Mouse (Mus musculus) liver, embryonic 16.5 days (tissue): ENCODE data around the gene Otud5. TPM values are rescaled to one million over a fixed set of nuclear protein-coding genes. Genes with fewer than 3 reads are reported as not detected.

Source experiments
- ATAC-seq: fragments of 200-750 bp; cut with Nextera tagmentation; 2 replicates; pipeline ENCODE4 v1.8.0; 2017; ENCODE audit warnings: low read depth, mild to moderate bottlenecking, moderate number of reproducible peaks, moderate library complexity
- H3K27ac ChIP-seq: fragments of 300-500 bp; sonication (generic); 2 replicates; pipeline ENCODE4 v1.5.1; 2014; ENCODE audit warnings: mild to moderate bottlenecking, low read length
- H3K27me3 ChIP-seq: fragments of 300-500 bp; sonication (generic); 2 replicates; pipeline ENCODE4 v1.6.1; 2014; ENCODE audit warnings: low read depth, low read length, mixed read lengths; ENCODE audit not compliant: control insufficient read depth, insufficient read depth
- H3K36me3 ChIP-seq: fragments of 300-500 bp; sonication (generic); 2 replicates; pipeline ENCODE4 v1.6.1; 2014; ENCODE audit warnings: mild to moderate bottlenecking; ENCODE audit not compliant: control insufficient read depth, insufficient read depth
- H3K4me1 ChIP-seq: fragments of 300-500 bp; sonication (generic); 2 replicates; pipeline ENCODE4 v1.6.1; 2014; ENCODE audit warnings: low read depth, low read length, mixed read lengths; ENCODE audit not compliant: control insufficient read depth
- H3K4me2 ChIP-seq: fragments of 300-500 bp; sonication (generic); 2 replicates; pipeline ENCODE4 v1.6.1; 2014; ENCODE audit warnings: low read depth, low read length, mixed read lengths
- H3K4me3 ChIP-seq: fragments of 300-500 bp; sonication (generic); 2 replicates; pipeline ENCODE4 v1.5.1; 2014; ENCODE audit warnings: low read depth, mild to moderate bottlenecking, low read length
- H3K9ac ChIP-seq: fragments of 300-500 bp; sonication (generic); 2 replicates; pipeline ENCODE4 v1.6.1; 2014; ENCODE audit warnings: low read depth, low read length
- H3K9me3 ChIP-seq: fragments of 300-500 bp; sonication (generic); replicated peaks from 2 replicates; pipeline ENCODE4 v1.6.1; 2016; ENCODE audit warnings: low read length; ENCODE audit not compliant: control insufficient read depth
- WGBS: fragments of 180-500 bp; shearing (Covaris S2); extraction: QIAGEN DNeasy Blood & Tissue Kit; methylation state at CpG from one replicate; pipeline ENCODE4 v1.1.7; 2014; ENCODE audit not compliant: insufficient replicate concordance; 5-methylcytosine and 5-hydroxymethylcytosine counted together
- polyA plus RNA-seq: library from polyadenylated mRNA; unstranded; fragments of >200 nt; fragmentation: Nextera tagmentation; extraction: Ambion mirVana; gene quantifications from 2 replicates; pipeline ENCODE4 v1.2.1, GENCODE M21; 2015

Gene Otud5
- polyA plus RNA-seq, 1 experiment from 2014 or later, result 42.5 TPM

- Histone ChIP-seq H3K4me1 (peaks cover 47% of the 10 kb centered on the region), H3K27ac (peak overlapping the region; percentile 98), H3K27me3 (no peaks in the 10 kb centered on the region), H3K36me3 (no peaks in the 10 kb centered on the region), H3K4me3 (peak overlapping the region; percentile 39), H3K9me3 (no peaks in the 10 kb centered on the region), H3K4me2 (peak overlapping the region; percentile 60), H3K9ac (peak overlapping the region; percentile 36)
- no peak for ATAC-seq
- WGBS, result 22% methylated on average over 7 of the region's 7 CpGs
Observed at GRCm38 (mm10) chrX:7840842-7841162, 362 bp upstream of the Otud5 start.

GRCm38 (mm10) chrX:7842318-7842717 is 1.2 kb downstream of the Otud5 start:
- Histone ChIP-seq H3K27me3 (no peaks in the 10 kb centered on the region), H3K9ac (peak overlapping the region; percentile 90), H3K9me3 (no peaks in the 10 kb centered on the region), H3K4me2 (peak overlapping the region; percentile 37), H3K4me3 (peak overlapping the region; percentile 84), H3K4me1 (peaks cover 34% of the 10 kb centered on the region), H3K36me3 (no peaks in the 10 kb centered on the region), H3K27ac (peak overlapping the region; percentile 98)
- peak; percentile 3 for ATAC-seq
- WGBS, result 10% methylated on average over 40 of the region's 42 CpGs

DNA sequence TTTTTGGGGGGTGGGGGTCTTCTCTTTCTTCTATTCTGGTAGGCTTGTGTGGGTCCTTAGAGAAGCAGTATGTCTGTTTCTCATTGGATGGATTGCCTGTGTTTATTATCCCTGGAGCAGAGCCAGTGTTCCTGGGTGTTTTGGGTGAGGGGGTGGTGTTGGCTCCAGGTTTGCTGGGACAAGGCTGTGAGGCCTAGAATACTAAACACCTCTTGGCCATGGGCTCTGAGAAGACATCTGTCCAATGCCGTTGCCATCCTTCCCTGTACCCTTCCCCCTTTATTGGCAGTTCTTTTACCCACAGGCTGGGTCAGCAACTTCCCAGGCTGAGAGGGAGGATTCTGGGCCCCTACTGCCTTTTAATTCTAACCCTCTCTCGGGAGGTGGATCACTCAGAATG is 6.7 kb downstream of the Otud5 start:
- ATAC-seq, result no peak
- no peak overlapping the region for H3K9ac ChIP-seq
- H3K36me3 ChIP-seq, result peaks cover 7% of the 10 kb centered on the region
- H3K4me3 ChIP-seq, result no peak overlapping the region
- no peak overlapping the region for H3K27ac ChIP-seq
- peaks cover 6% of the 10 kb centered on the region for H3K4me1 ChIP-seq
- 66% methylated on average over 2 of the region's 2 CpGs for WGBS
- H3K27me3 ChIP-seq, result no peaks in the 10 kb centered on the region
- no peak overlapping the region for H3K4me2 ChIP-seq
- H3K9me3 ChIP-seq, result no peaks in the 10 kb centered on the region

DNA sequence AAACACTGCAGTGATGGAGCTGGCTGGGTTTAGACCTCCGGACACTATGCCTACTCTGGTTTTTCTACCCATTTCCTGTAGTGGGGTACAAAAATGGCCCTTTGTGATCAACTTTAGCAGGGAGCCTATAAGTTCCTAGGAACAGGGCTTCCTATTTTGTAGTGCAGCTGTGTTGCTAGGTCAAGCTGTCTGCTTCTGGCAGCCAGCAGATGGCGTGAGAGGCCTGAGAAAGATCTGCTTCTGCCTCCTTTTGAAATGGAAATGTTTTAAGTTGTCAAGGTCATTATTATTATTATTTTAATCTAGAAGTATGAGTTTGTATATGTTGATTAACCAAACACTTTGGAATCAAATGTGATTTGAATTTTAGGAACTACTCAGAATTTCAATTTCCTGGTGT is 13.4 kb downstream of the Otud5 start:
- H3K4me2 ChIP-seq, result no peak overlapping the region
- peaks cover 4% of the 10 kb centered on the region for H3K4me1 ChIP-seq
- H3K36me3 ChIP-seq, result peaks cover 5% of the 10 kb centered on the region
- no peak for ATAC-seq
- H3K9ac ChIP-seq, result no peak overlapping the region
- no peaks in the 10 kb centered on the region for H3K27me3 ChIP-seq
- no peak overlapping the region for H3K27ac ChIP-seq
- no peaks in the 10 kb centered on the region for H3K9me3 ChIP-seq
- WGBS, result 25% methylated on average over 2 of the region's 2 CpGs
- H3K4me3 ChIP-seq, result no peak overlapping the region

GRCm38 (mm10) chrX:7859191-7859753 is 18.1 kb downstream of the Otud5 start:
- Histone ChIP-seq H3K9ac (no peak overlapping the region), H3K27me3 (no peaks in the 10 kb centered on the region), H3K9me3 (no peaks in the 10 kb centered on the region), H3K27ac (peak overlapping the region; percentile 35; the same call in 1 of the 2 replicates), H3K4me3 (no peak overlapping the region), H3K36me3 (no peaks in the 10 kb centered on the region), H3K4me2 (no peak overlapping the region), H3K4me1 (peaks cover 18% of the 10 kb centered on the region)
- WGBS, result 47% methylated on average over 3 of the region's 3 CpGs
- peak; percentile 71 for ATAC-seq

- peaks cover 8% of the 10 kb centered on the region; the same call in 1 of the 2 replicates for H3K36me3 ChIP-seq
Observed at GRCm38 (mm10) chrX:7863181-7863580, 22.0 kb downstream of the Otud5 start.

DNA sequence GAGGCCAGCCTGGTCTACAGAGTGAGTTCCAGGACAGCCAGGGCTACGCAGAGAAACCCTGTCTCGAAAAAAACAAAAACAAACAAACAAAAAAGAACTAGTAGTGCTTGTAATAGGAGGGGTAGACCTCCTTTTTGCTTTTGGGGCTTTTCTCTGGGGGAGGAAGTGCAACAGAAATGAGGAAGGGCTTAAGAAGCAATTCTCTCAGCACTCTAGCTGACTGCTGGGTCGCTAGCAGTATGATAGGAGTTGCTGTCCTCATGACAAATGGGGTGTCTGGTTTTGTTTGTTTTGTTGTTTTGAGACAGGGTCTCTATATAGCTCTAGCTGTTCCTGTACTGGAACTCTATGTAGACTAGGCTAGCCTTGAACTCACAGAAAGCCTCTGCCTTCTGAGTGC is 23.4 kb downstream of the Otud5 start:
- H3K9me3 ChIP-seq, result no peaks in the 10 kb centered on the region
- no peaks in the 10 kb centered on the region for H3K27me3 ChIP-seq
- H3K4me2 ChIP-seq, result no peak overlapping the region
- no peak overlapping the region for H3K4me3 ChIP-seq
- no peak overlapping the region for H3K27ac ChIP-seq
- WGBS, result 56% methylated on average over 3 of the region's 3 CpGs
- ATAC-seq, result no peak
- H3K9ac ChIP-seq, result no peak overlapping the region
- peaks cover 14% of the 10 kb centered on the region for H3K4me1 ChIP-seq
- peaks cover 8% of the 10 kb centered on the region; the same call in 1 of the 2 replicates for H3K36me3 ChIP-seq

More at GRCm38 (mm10) chrX:7863181-7863580, 22.0 kb downstream of the Otud5 start:
- Histone ChIP-seq H3K4me2 (no peak overlapping the region), H3K27me3 (no peaks in the 10 kb centered on the region), H3K4me3 (no peak overlapping the region), H3K4me1 (peaks cover 18% of the 10 kb centered on the region), H3K9ac (no peak overlapping the region), H3K9me3 (no peaks in the 10 kb centered on the region), H3K27ac (no peak overlapping the region)
- ATAC-seq, result no peak
- 85% methylated on average over 1 of the region's 1 CpGs for WGBS

- WGBS, result 46% methylated on average over 2 of the region's 2 CpGs
- no peak for ATAC-seq
- Histone ChIP-seq H3K27ac (no peak overlapping the region), H3K4me2 (no peak overlapping the region), H3K27me3 (no peaks in the 10 kb centered on the region), H3K4me3 (no peak overlapping the region), H3K9me3 (no peaks in the 10 kb centered on the region), H3K36me3 (peaks cover 8% of the 10 kb centered on the region; the same call in 1 of the 2 replicates), H3K4me1 (peaks cover 7% of the 10 kb centered on the region), H3K9ac (no peak overlapping the region)
Observed at GRCm38 (mm10) chrX:7865343-7865742, 24.2 kb downstream of the Otud5 start.

- no peaks in the 10 kb centered on the region for H3K9me3 ChIP-seq
- H3K4me3 ChIP-seq, result no peak overlapping the region
- no peak overlapping the region for H3K27ac ChIP-seq
- H3K4me1 ChIP-seq, result peaks cover 3% of the 10 kb centered on the region
- ATAC-seq, result no peak
- 35% methylated on average over 2 of the region's 2 CpGs for whole genome bisulfite sequencing
- H3K36me3 ChIP-seq, result peaks cover 8% of the 10 kb centered on the region; the same call in 1 of the 2 replicates
- no peak overlapping the region for H3K9ac ChIP-seq
- H3K27me3 ChIP-seq, result no peaks in the 10 kb centered on the region
- no peak overlapping the region for H3K4me2 ChIP-seq
Observed at GRCm38 (mm10) chrX:7865786-7866185, 24.6 kb downstream of the Otud5 start.
